Mouse (Mus musculus) heart, embryonic 14.5 days (tissue): Measurements from ENCODE around the gene Selenoi. TPM values are rescaled to one million over a fixed set of nuclear protein-coding genes. Genes with fewer than 3 reads are reported as not detected.

Source experiments
- ATAC-seq: fragments of 200-750 bp; cut with Nextera tagmentation; 2 replicates; pipeline ENCODE4 v1.8.0; 2017; ENCODE audit warnings: low read depth, moderate TSS enrichment; ENCODE audit not compliant: insufficient number of reproducible peaks, insufficient read depth, low FRiP score
- H3K27ac ChIP-seq, 2 experiments: fragments of 200-500 bp in 1 of 2; fragments of 300-500 bp in 1 of 2; sonication (generic) in 1 of 2; replicated peaks in 1 of 2; 2 replicates each; pipeline ENCODE4 v1.5.1; 2012 to 2014; ENCODE audit warnings: low read depth in 2 of 2, low read length in 2 of 2, control low read depth in 1 of 2, mild to moderate bottlenecking in 1 of 2, mixed read lengths in 1 of 2; ENCODE audit not compliant: control insufficient read depth in 1 of 2, insufficient read depth in 1 of 2
- H3K27me3 ChIP-seq: fragments of 300-500 bp; sonication (generic); 2 replicates; pipeline ENCODE4 v1.6.1; 2014; ENCODE audit warnings: mild to moderate bottlenecking, low read length, control low read depth; ENCODE audit not compliant: control insufficient read depth, insufficient read depth
- H3K36me3 ChIP-seq: fragments of 300-500 bp; sonication (generic); 2 replicates; pipeline ENCODE4 v1.6.1; 2014; ENCODE audit warnings: mild to moderate bottlenecking, control low read depth, low read length, mixed read lengths; ENCODE audit not compliant: control insufficient read depth, insufficient read depth
- H3K4me1 ChIP-seq, 2 experiments: fragments of 200-500 bp in 1 of 2; fragments of 300-500 bp in 1 of 2; sonication (generic) in 1 of 2; 2 replicates each; pipeline ENCODE4 v1.6.1; 2012 to 2014; ENCODE audit warnings: low read length in 2 of 2, control low read depth in 1 of 2, mixed read lengths in 1 of 2; ENCODE audit not compliant: control insufficient read depth in 2 of 2, insufficient read depth in 2 of 2
- H3K4me2 ChIP-seq: fragments of 300-500 bp; sonication (generic); 2 replicates; pipeline ENCODE4 v1.6.1; 2014; ENCODE audit warnings: mild to moderate bottlenecking, low read length
- H3K4me3 ChIP-seq, 2 experiments: fragments of 200-500 bp in 1 of 2; fragments of 300-500 bp in 1 of 2; sonication (generic) in 1 of 2; 2 replicates each; pipeline ENCODE4 v1.5.1; 2012 to 2014; ENCODE audit warnings: low read length in 2 of 2, mild to moderate bottlenecking in 2 of 2, control low read depth in 1 of 2, low read depth in 1 of 2, moderate library complexity in 1 of 2; ENCODE audit not compliant: control insufficient read depth in 1 of 2, insufficient read depth in 1 of 2
- H3K9ac ChIP-seq: fragments of 300-500 bp; sonication (generic); 2 replicates; pipeline ENCODE4 v1.6.1; 2014; ENCODE audit warnings: mild to moderate bottlenecking, low read length
- H3K9me3 ChIP-seq: fragments of 300-500 bp; sonication (generic); 2 replicates; pipeline ENCODE4 v1.6.1; 2016; ENCODE audit warnings: low read length, control low read depth; ENCODE audit not compliant: control insufficient read depth
- WGBS: fragments of 180-500 bp; shearing (Covaris S2); extraction: QIAGEN DNeasy Blood & Tissue Kit; methylation state at CpG from one replicate; pipeline ENCODE4 v1.1.7; 2014; 5-methylcytosine and 5-hydroxymethylcytosine counted together
- polyA plus RNA-seq: library from polyadenylated mRNA; unstranded; fragments of >200 nt; fragmentation: Nextera tagmentation; extraction: Ambion mirVana; gene quantifications from 2 replicates; pipeline ENCODE4 v1.2.1, GENCODE M21; 2014

Gene Selenoi
- polyA plus RNA-seq, 1 experiment from 2014 or later = 18.1 TPM

- Histone ChIP-seq H3K4me2 (peak within 1 kb of the TSS; percentile 73), H3K4me1 (peaks cover 0 to 5% of the 10 kb centered on the region in 2 experiments; a peak in 1 of 4 replicates), H3K36me3 (no peaks in the 10 kb centered on the region), H3K9ac (peak within 1 kb of the TSS; percentile 36; the same call in 1 of the 2 replicates), H3K27ac (no peak within 1 kb of the TSS), H3K27me3 (no peaks in the 10 kb centered on the region), H3K4me3 (peak within 1 kb of the TSS; percentile 38 to 44), H3K9me3 (peaks cover 10% of the 10 kb centered on the region; the same call in 1 of the 2 replicates)
- 6% methylated on average over 26 of the region's 26 CpGs for WGBS
- no peak for ATAC-seq
Measured at GRCm38 (mm10) chr5:30281291-30281732, 48.9 kb downstream of the Selenoi start, which contains the start of gene Drc1. Gene Drc1, plus strand, starts transcription at chr5:30281388.

- Histone ChIP-seq H3K27me3 (no peaks in the 10 kb centered on the region), H3K9me3 (peaks cover 10% of the 10 kb centered on the region; the same call in 1 of the 2 replicates), H3K27ac (no peak overlapping the region), H3K4me3 (no peak overlapping the region), H3K36me3 (no peaks in the 10 kb centered on the region), H3K9ac (no peak overlapping the region), H3K4me2 (no peak overlapping the region), H3K4me1 (peaks cover 0 to 2% of the 10 kb centered on the region in 2 experiments; a peak in 1 of 4 replicates)
- 86% methylated on average over 10 of the region's 10 CpGs for WGBS
- no peak for ATAC-seq
Measured at GRCm38 (mm10) chr5:30285944-30286799, 53.8 kb downstream of the Selenoi start.

- no peak overlapping the region for H3K27ac ChIP-seq
- no peak overlapping the region for H3K9ac ChIP-seq
- no peak for ATAC-seq
Measured at GRCm38 (mm10) chr5:30287106-30287882, 54.9 kb downstream of the Selenoi start.

More at GRCm38 (mm10) chr5:30287106-30287882, 54.9 kb downstream of the Selenoi start:
- no peak overlapping the region for H3K4me3 ChIP-seq
- H3K9me3 ChIP-seq = peaks cover 10% of the 10 kb centered on the region; the same call in 1 of the 2 replicates
- no peaks in the 10 kb centered on the region for H3K36me3 ChIP-seq
- no peaks in the 10 kb centered on the region for H3K27me3 ChIP-seq
- 58% methylated on average over 9 of the region's 9 CpGs for WGBS
- H3K4me1 ChIP-seq = no peaks in the 10 kb centered on the region
- H3K4me2 ChIP-seq = no peak overlapping the region

Other genes starting within 250 kb of the Selenoi start
- 0.28 and 0.36 TPM in 2 replicates for gene Il6, start 219.5 kb upstream of the Selenoi start, polyA plus RNA-seq
- gene Tyms, start 159.0 kb upstream of the Selenoi start, polyA plus RNA-seq = 91.7 and 101 TPM in 2 replicates
- 0.26 and 0.30 TPM in 2 replicates for gene Garem2, start 127.4 kb upstream of the Selenoi start, polyA plus RNA-seq
- not detected in 2 replicates for gene 3110082J24Rik, start 126.5 kb upstream of the Selenoi start, polyA plus RNA-seq
- gene Hadha, start 77.4 kb upstream of the Selenoi start, polyA plus RNA-seq = 223 and 246 TPM in 2 replicates
- 421 and 422 TPM in 2 replicates for gene Hadhb, start 77.3 kb upstream of the Selenoi start, polyA plus RNA-seq
- 0.45 and 0.86 TPM in 2 replicates for gene Adgrf3, start 26.9 kb upstream of the Selenoi start, polyA plus RNA-seq
- not detected in 2 replicates for gene Drc1, start 48.8 kb downstream of the Selenoi start, polyA plus RNA-seq
- 0.04 and 0.19 TPM in 2 replicates for gene Otof, start 229.4 kb downstream of the Selenoi start, polyA plus RNA-seq
- not detected in 2 replicates for gene 1700001C02Rik, start 233.5 kb downstream of the Selenoi start, polyA plus RNA-seq